Mouse (Mus musculus) MEL (cell line): ENCODE measurements around the gene Ap5s1. TPM values are rescaled to one million over a fixed set of nuclear protein-coding genes. Genes with fewer than 3 reads are reported as not detected.
A peak's percentile ranks its signal among the peaks of the same experiment; 100 is the strongest.

Experiments
- DNase-seq: peaks from one replicate; pipeline ENCODE4 v3.0.0; 2011; ENCODE audit warnings: low read depth, low spot score
- H3K27ac ChIP-seq: 2 replicates; pipeline ENCODE4 v1.5.1; 2012; ENCODE audit warnings: low read depth, mild to moderate bottlenecking, control low read depth, low read length, moderate library complexity; ENCODE audit not compliant: control insufficient read depth
- H3K27me3 ChIP-seq, 2 experiments: fragments of 150-350 bp in 1 of 2; sonication (generic) in 1 of 2; 2 replicates each; pipeline ENCODE4 v1.6.1; 2012; ENCODE audit warnings: low read length in 2 of 2, mild to moderate bottlenecking in 2 of 2, improper control_type of control experiment in 1 of 2, moderate library complexity in 1 of 2; ENCODE audit not compliant: insufficient read depth in 2 of 2, control insufficient read depth in 1 of 2
- H3K36me3 ChIP-seq, 2 experiments: 2 replicates each; pipeline ENCODE4 v1.6.1; 2012 to 2014; ENCODE audit warnings: low read length in 2 of 2, improper control_type of control experiment in 1 of 2, inconsistent platforms in 1 of 2, mild to moderate bottlenecking in 1 of 2; ENCODE audit not compliant: insufficient read depth in 2 of 2, control insufficient read depth in 1 of 2
- H3K4me1 ChIP-seq, 2 experiments: fragments of 150-350 bp in 1 of 2; sonication (generic) in 1 of 2; 2 replicates each; pipeline ENCODE4 v1.6.1; 2012; ENCODE audit warnings: low read length in 2 of 2, improper control_type of control experiment in 1 of 2, mild to moderate bottlenecking in 1 of 2; ENCODE audit not compliant: insufficient read depth in 2 of 2, control insufficient read depth in 1 of 2
- H3K4me3 ChIP-seq, 2 experiments: fragments of 150-350 bp in 1 of 2; sonication (generic) in 1 of 2; 2 replicates each; pipeline ENCODE4 v1.5.1; 2012; ENCODE audit warnings: low read depth in 2 of 2, low read length in 2 of 2, mild to moderate bottlenecking in 2 of 2, moderate library complexity in 2 of 2, control low read depth in 1 of 2, improper control_type of control experiment in 1 of 2; ENCODE audit not compliant: control insufficient read depth in 1 of 2, insufficient read depth in 1 of 2
- H3K79me2 ChIP-seq: 2 replicates; pipeline ENCODE4 v1.6.1; 2012; ENCODE audit warnings: mild to moderate bottlenecking, low read length, moderate library complexity; ENCODE audit not compliant: control insufficient read depth, poor library complexity, insufficient read depth
- H3K9ac ChIP-seq: 2 replicates; pipeline ENCODE4 v1.6.1; 2012; ENCODE audit warnings: low read depth, mild to moderate bottlenecking, control low read depth, low read length, moderate library complexity; ENCODE audit not compliant: control insufficient read depth, poor library complexity, severe bottlenecking
- H3K9me3 ChIP-seq: fragments of 150-350 bp; sonication (generic); replicated peaks from 2 replicates; pipeline ENCODE4 v1.6.1; 2012; ENCODE audit warnings: mild to moderate bottlenecking, low read length, improper control_type of control experiment, moderate library complexity; ENCODE audit not compliant: insufficient read depth
- BHLHE40 ChIP-seq: IDR thresholded peaks from 2 replicates; pipeline ENCODE4 v1.6.1; 2012; ENCODE audit warnings: low read depth, mild to moderate bottlenecking, inconsistent platforms, low read length, improper control_type of control experiment, borderline replicate concordance
- CHD1 ChIP-seq: IDR thresholded peaks from 2 replicates; pipeline ENCODE4 v1.6.1; 2012; ENCODE audit warnings: low read depth, mild to moderate bottlenecking, inconsistent platforms, low read length, improper control_type of control experiment
- CHD2 ChIP-seq: IDR thresholded peaks from 2 replicates; pipeline ENCODE4 v1.6.1; 2011; ENCODE audit warnings: low read length, improper control_type of control experiment
- CTCF ChIP-seq, 3 experiments: IDR thresholded peaks in 2 of 3; conservative IDR thresholded peaks in 1 of 3; 2 replicates each; pipeline ENCODE4 v1.5.1; 2011 to 2012; ENCODE audit warnings: low read length in 3 of 3, low read depth in 2 of 3, mild to moderate bottlenecking in 2 of 3, improper control_type of control experiment in 1 of 3, inconsistent platforms in 1 of 3, mixed read lengths in 1 of 3, moderate library complexity in 1 of 3; ENCODE audit not compliant: control insufficient read depth in 1 of 3, insufficient read depth in 1 of 3, poor library complexity in 1 of 3, severe bottlenecking in 1 of 3
- E2F4 ChIP-seq: IDR thresholded peaks from 2 replicates; pipeline ENCODE4 v1.6.1; 2011; ENCODE audit warnings: low read depth, low read length, improper control_type of control experiment, borderline replicate concordance
- ELF1 ChIP-seq: IDR thresholded peaks from 2 replicates; pipeline ENCODE4 v1.6.1; 2014; ENCODE audit warnings: low read depth, mild to moderate bottlenecking, inconsistent platforms, low read length, improper control_type of control experiment, moderate library complexity
- ETS1 ChIP-seq: IDR thresholded peaks from 2 replicates; pipeline ENCODE4 v1.6.1; 2012; ENCODE audit warnings: low read depth, mild to moderate bottlenecking, inconsistent platforms, low read length, improper control_type of control experiment, moderate library complexity
- GABPA ChIP-seq: IDR thresholded peaks from 2 replicates; pipeline ENCODE4 v1.6.1; 2012; ENCODE audit warnings: low read depth, mild to moderate bottlenecking, inconsistent platforms, low read length, improper control_type of control experiment, moderate library complexity
- GATA1 ChIP-seq: IDR thresholded peaks from 2 replicates; pipeline ENCODE4 v1.6.1; 2011; ENCODE audit warnings: low read depth, low read length, improper control_type of control experiment
- HCFC1 ChIP-seq: IDR thresholded peaks from 2 replicates; pipeline ENCODE4 v1.6.1; 2012; ENCODE audit warnings: low read depth, mild to moderate bottlenecking, inconsistent platforms, low read length, improper control_type of control experiment, moderate library complexity
- MAFK ChIP-seq: IDR thresholded peaks from 2 replicates; pipeline ENCODE4 v1.6.1; 2011; ENCODE audit warnings: low read depth, mild to moderate bottlenecking, low read length, improper control_type of control experiment, borderline replicate concordance
- MAX ChIP-seq: IDR thresholded peaks from 2 replicates; pipeline ENCODE4 v1.6.1; 2011; ENCODE audit warnings: low read length, improper control_type of control experiment
- MAZ ChIP-seq: IDR thresholded peaks from 2 replicates; pipeline ENCODE4 v1.6.1; 2012; ENCODE audit warnings: low read depth, mild to moderate bottlenecking, inconsistent platforms, low read length, improper control_type of control experiment
- MEF2A ChIP-seq: IDR thresholded peaks from 2 replicates; pipeline ENCODE4 v1.6.1; 2014; ENCODE audit warnings: low read depth, mild to moderate bottlenecking, inconsistent platforms, low read length, improper control_type of control experiment; ENCODE audit not compliant: poor library complexity, insufficient replicate concordance, severe bottlenecking; ENCODE audit errors: extremely low read depth
- MXI1 ChIP-seq: IDR thresholded peaks from 2 replicates; pipeline ENCODE4 v1.6.1; 2011; ENCODE audit warnings: mild to moderate bottlenecking, low read depth, low read length, improper control_type of control experiment
- MYB ChIP-seq: IDR thresholded peaks from 2 replicates; pipeline ENCODE4 v1.6.1; 2011; ENCODE audit warnings: mild to moderate bottlenecking, low read depth, low read length, improper control_type of control experiment
- NELFE ChIP-seq: IDR thresholded peaks from 2 replicates; pipeline ENCODE4 v1.6.1; 2011; ENCODE audit warnings: low read depth, low read length, improper control_type of control experiment
- NRF1 ChIP-seq: IDR thresholded peaks from 2 replicates; pipeline ENCODE4 v1.6.1; 2014; ENCODE audit warnings: low read depth, mild to moderate bottlenecking, inconsistent platforms, low read length, improper control_type of control experiment, moderate library complexity; ENCODE audit not compliant: poor library complexity, insufficient read depth, severe bottlenecking
- POLR2A ChIP-seq, 2 experiments: IDR thresholded peaks; 2 replicates each; pipeline ENCODE4 v1.6.1; 2011 to 2012; ENCODE audit warnings: low read length in 2 of 2, mild to moderate bottlenecking in 2 of 2, control low read depth in 1 of 2, improper control_type of control experiment in 1 of 2, low read depth in 1 of 2, moderate library complexity in 1 of 2; ENCODE audit not compliant: control insufficient read depth in 1 of 2, insufficient read depth in 1 of 2, poor library complexity in 1 of 2
- POLR2AphosphoS2 ChIP-seq: IDR thresholded peaks from 2 replicates; pipeline ENCODE4 v1.6.1; 2011; ENCODE audit warnings: low read length, improper control_type of control experiment
- POLR2AphosphoS5 ChIP-seq: IDR thresholded peaks from 2 replicates; pipeline ENCODE4 v1.6.1; 2012; ENCODE audit warnings: low read depth, borderline replicate concordance, mild to moderate bottlenecking, inconsistent platforms, low read length, moderate library complexity, mixed read lengths
- RAD21 ChIP-seq: IDR thresholded peaks from 2 replicates; pipeline ENCODE4 v1.6.1; 2011; ENCODE audit warnings: mild to moderate bottlenecking, low read depth, low read length, improper control_type of control experiment
- RCOR1 ChIP-seq: IDR thresholded peaks from 2 replicates; pipeline ENCODE4 v1.6.1; 2012; ENCODE audit warnings: low read depth, mild to moderate bottlenecking, inconsistent platforms, low read length, improper control_type of control experiment
- SIN3A ChIP-seq: IDR thresholded peaks from 2 replicates; pipeline ENCODE4 v1.6.1; 2012; ENCODE audit warnings: low read length, improper control_type of control experiment, inconsistent platforms
- TAL1 ChIP-seq: IDR thresholded peaks from 2 replicates; pipeline ENCODE4 v1.6.1; 2012; ENCODE audit warnings: mild to moderate bottlenecking, inconsistent platforms, low read length, moderate library complexity, mixed read lengths
- TBP ChIP-seq: IDR thresholded peaks from 2 replicates; pipeline ENCODE4 v1.8.0; 2011; ENCODE audit warnings: low read depth, low read length, improper control_type of control experiment
- UBTF ChIP-seq: IDR thresholded peaks from 2 replicates; pipeline ENCODE4 v1.6.1; 2012; ENCODE audit warnings: low read depth, mild to moderate bottlenecking, inconsistent platforms, low read length, improper control_type of control experiment, moderate library complexity, borderline replicate concordance; ENCODE audit not compliant: insufficient read depth
- USF1 ChIP-seq: IDR thresholded peaks from 2 replicates; pipeline ENCODE4 v1.6.1; 2014; ENCODE audit warnings: low read depth, mild to moderate bottlenecking, inconsistent platforms, low read length, improper control_type of control experiment, moderate library complexity
- USF2 ChIP-seq, 2 experiments: IDR thresholded peaks; 2 replicates each; pipeline ENCODE4 v1.6.1; 2011 to 2012; ENCODE audit warnings: improper control_type of control experiment in 2 of 2, low read length in 2 of 2, borderline replicate concordance in 1 of 2, inconsistent platforms in 1 of 2, low read depth in 1 of 2, mild to moderate bottlenecking in 1 of 2; ENCODE audit not compliant: insufficient read depth in 1 of 2
- ZC3H11A ChIP-seq: IDR thresholded peaks from 2 replicates; pipeline ENCODE4 v1.6.1; 2012; ENCODE audit warnings: low read depth, mild to moderate bottlenecking, inconsistent platforms, low read length, improper control_type of control experiment
- ZMIZ1 ChIP-seq: IDR thresholded peaks from 2 replicates; pipeline ENCODE4 v1.6.1; 2012; ENCODE audit warnings: low read depth, mild to moderate bottlenecking, inconsistent platforms, low read length, improper control_type of control experiment, moderate library complexity
- ZNF384 ChIP-seq: IDR thresholded peaks from 2 replicates; pipeline ENCODE4 v1.6.1; 2012; ENCODE audit warnings: low read depth, mild to moderate bottlenecking, inconsistent platforms, low read length, improper control_type of control experiment
- polyA plus RNA-seq, 2 experiments: library from polyadenylated mRNA; stranded (reverse) in 1 of 2; unstranded in 1 of 2; fragments of >175 nt in 1 of 2; fragments of >200 nt in 1 of 2; gene quantifications; 2 replicates each; pipeline versions ENCODE4 v1.2.1 to v1.2.4; 2012; ENCODE audit warnings: low replicate concordance in 2 of 2, low read depth in 1 of 2; ENCODE audit not compliant: insufficient read length in 2 of 2, insufficient read depth in 1 of 2, missing spikeins in 1 of 2
- total RNA-seq: library from RNA; depleted of rRNA; stranded (reverse); fragments of 300-350 nt; gene quantifications from 2 replicates; pipeline ENCODE4 v1.2.3, GENCODE M21; 2012

Ap5s1 gene
- total and polyA plus RNA-seq, 3 experiments = 9.6 to 12.7 TPM; not detected in 1

DNA sequence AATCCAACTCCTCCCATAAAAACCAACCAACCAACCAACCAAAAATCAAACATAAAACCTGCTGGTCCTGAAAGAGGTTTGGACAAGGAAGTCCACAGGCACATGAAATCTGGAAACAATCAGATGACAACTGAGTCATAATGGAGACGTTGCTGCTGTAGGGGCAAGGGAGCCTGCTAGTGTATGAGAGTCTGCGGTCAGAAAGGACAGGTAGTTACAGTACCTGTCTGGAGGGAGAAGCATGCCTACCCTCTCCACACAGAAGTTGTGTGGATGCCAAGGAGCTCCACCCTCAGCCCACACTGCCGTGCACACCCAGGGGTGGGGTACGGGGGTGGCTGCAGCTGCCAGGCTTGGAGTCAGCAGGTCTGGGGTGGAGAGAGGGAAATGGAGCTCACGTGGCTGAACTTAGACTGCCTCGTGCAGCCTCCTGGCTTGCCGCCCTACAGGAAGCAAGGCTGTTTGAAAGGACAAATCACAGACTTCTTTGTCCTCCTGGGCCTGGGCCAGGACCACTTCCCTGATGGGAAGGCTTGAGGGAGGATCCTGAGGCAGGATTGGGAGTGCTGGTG, 2.4 kb upstream of the Ap5s1 start:
- no peak overlapping the region for H3K9ac ChIP-seq
- TF ChIP-seq USF1 (peak; percentile 68), MXI1 (0 out of 2 replicates have a peak, but pooled peaks have one; percentile 29), CHD2 (no peak), RAD21 (no peak), CTCF (IDR thresholded peaks at IDR 0.05 in 2 of 3, conservative IDR thresholded peaks at IDR 0.05 in 1 of 3; ENCODE audit: control insufficient read depth in 1 of 3, insufficient read depth in 1 of 3, low read depth in 2 of 3, low read length in 3 of 3, poor library complexity in 1 of 3, severe bottlenecking in 1 of 3) (no peak), MAX (peak; percentile 76; the same call in 1 of the 2 replicates), MAFK (no peak), CHD1 (no peak), GABPA (no peak), ETS1 (no peak), GATA1 (no peak), RCOR1 (no peak), ZMIZ1 (no peak), E2F4 (no peak), POLR2AphosphoS5 (no peak), POLR2A (IDR thresholded peaks at IDR 0.05; ENCODE audit: control insufficient read depth in 1 of 2, insufficient read depth in 1 of 2, low read depth in 1 of 2, low read length in 2 of 2, poor library complexity in 1 of 2) (no peak), POLR2AphosphoS2 (no peak), NELFE (no peak), ZNF384 (peak; percentile 78), USF2 (IDR thresholded peaks at IDR 0.05; ENCODE audit: borderline replicate concordance in 1 of 2, insufficient read depth in 1 of 2, low read depth in 1 of 2, low read length in 2 of 2) (no peak), MYB (no peak), TBP (no peak), ZC3H11A (no peak), UBTF (no peak), MAZ (no peak), NRF1 (no peak), TAL1 (no peak), SIN3A (no peak), ELF1 (no peak), BHLHE40 (peak; percentile 83; the same call in 1 of the 2 replicates), HCFC1 (no peak), MEF2A (no peak)
- H3K4me3 ChIP-seq = no peak overlapping the region
- H3K36me3 ChIP-seq = peaks cover 0 to 25% of the 10 kb centered on the region in 2 experiments; a peak in 2 of 4 replicates
- DNase-seq = peak; percentile 49
- H3K27me3 ChIP-seq = no peaks in the 10 kb centered on the region
- H3K27ac ChIP-seq = no peak overlapping the region; the same call in 1 of the 2 replicates
- no peaks in the 10 kb centered on the region for H3K9me3 ChIP-seq
- H3K79me2 ChIP-seq = no peaks in the 10 kb centered on the region
- peaks cover 7 to 51% of the 10 kb centered on the region in 2 experiments; a peak in 3 of 4 replicates for H3K4me1 ChIP-seq
